Mouse (Mus musculus) midbrain, embryonic 16.5 days (tissue): ENCODE measurements around the gene Myo6. TPM values are rescaled to one million over a fixed set of nuclear protein-coding genes. Genes with fewer than 3 reads are reported as not detected.

Source experiments
- polyA plus RNA-seq: library from polyadenylated mRNA; unstranded; fragments of >200 nt; fragmentation: Nextera tagmentation; extraction: Ambion mirVana; gene quantifications from 2 replicates; pipeline ENCODE4 v1.2.1, GENCODE M21; 2015

Gene Myo6
- polyA plus RNA-seq, 1 experiment from 2014 or later, result 22.7 TPM

Other genes with a start within 250 kb of the Myo6 start
- gene Filip1, start 152.2 kb upstream of the Myo6 start, polyA plus RNA-seq, result 3.9 and 4.0 TPM in 2 replicates
- 41.3 and 45.0 TPM in 2 replicates for gene Senp6, start 98.1 kb upstream of the Myo6 start, polyA plus RNA-seq